Mouse (Mus musculus) heart, embryonic 15.5 days (tissue): ENCODE results near the gene Slc22a23. TPM values are rescaled to one million over a fixed set of nuclear protein-coding genes. Genes with fewer than 3 reads are reported as not detected.

Source experiments
- ATAC-seq: fragments of 200-750 bp; cut with Nextera tagmentation; replicated peaks from 2 replicates; pipeline ENCODE4 v1.8.0; 2017; ENCODE audit warnings: low read depth, moderate TSS enrichment; ENCODE audit not compliant: insufficient number of reproducible peaks, insufficient read depth, low FRiP score
- H3K27ac ChIP-seq: fragments of 300-500 bp; sonication (generic); 2 replicates; pipeline ENCODE4 v1.5.1; 2015; ENCODE audit warnings: mild to moderate bottlenecking, inconsistent platforms
- H3K27me3 ChIP-seq: fragments of 300-500 bp; sonication (generic); 2 replicates; pipeline ENCODE4 v1.6.1; 2015; ENCODE audit warnings: inconsistent platforms
- H3K36me3 ChIP-seq: fragments of 300-500 bp; sonication (generic); 2 replicates; pipeline ENCODE4 v1.6.1; 2015; ENCODE audit warnings: mild to moderate bottlenecking, inconsistent platforms
- H3K4me1 ChIP-seq: fragments of 300-500 bp; sonication (generic); replicated peaks from 2 replicates; pipeline ENCODE4 v1.6.1; 2015; ENCODE audit warnings: inconsistent platforms
- H3K4me2 ChIP-seq: fragments of 300-500 bp; sonication (generic); 2 replicates; pipeline ENCODE4 v1.6.1; 2015; ENCODE audit warnings: inconsistent platforms, mild to moderate bottlenecking, moderate library complexity
- H3K4me3 ChIP-seq: fragments of 300-500 bp; sonication (generic); 2 replicates; pipeline ENCODE4 v1.5.1; 2015; ENCODE audit warnings: mild to moderate bottlenecking, inconsistent platforms
- H3K9ac ChIP-seq: fragments of 300-500 bp; sonication (generic); 2 replicates; pipeline ENCODE4 v1.6.1; 2015; ENCODE audit warnings: mild to moderate bottlenecking, inconsistent platforms
- H3K9me3 ChIP-seq: fragments of 300-500 bp; sonication (generic); replicated peaks from 2 replicates; pipeline ENCODE4 v1.6.1; 2016; ENCODE audit warnings: inconsistent platforms
- WGBS: fragments of 180-500 bp; shearing (Covaris S2); methylation state at CpG from one replicate; pipeline ENCODE4 v1.1.7; 2015; ENCODE audit warnings: mixed read lengths; 5-methylcytosine and 5-hydroxymethylcytosine counted together
- polyA plus RNA-seq: library from polyadenylated mRNA; unstranded; fragments of >200 nt; fragmentation: Nextera tagmentation; extraction: Ambion mirVana; gene quantifications from 2 replicates; pipeline ENCODE4 v1.2.1, GENCODE M21; 2015

Slc22a23 gene
- polyA plus RNA-seq, 1 experiment from 2014 or later = 2.5 TPM

GRCm38 (mm10) chr13:34192414-34193191, 152.4 kb downstream of the Slc22a23 start:
- Histone ChIP-seq H3K36me3 (no peaks in the 10 kb centered on the region), H3K4me2 (no peak overlapping the region), H3K9ac (no peak overlapping the region), H3K4me3 (no peak overlapping the region), H3K27ac (no peak overlapping the region), H3K9me3 (no peaks in the 10 kb centered on the region), H3K4me1 (peaks cover 14% of the 10 kb centered on the region), H3K27me3 (no peaks in the 10 kb centered on the region)
- WGBS = 55% methylated on average over 8 of the region's 8 CpGs
- ATAC-seq = peak; percentile 76

GRCm38 (mm10) chr13:34187571-34187970, 157.4 kb downstream of the Slc22a23 start:
- no peak overlapping the region for H3K9ac ChIP-seq
- ATAC-seq = no peak
- H3K4me1 ChIP-seq = peaks cover 5% of the 10 kb centered on the region; the same call in 1 of the 2 replicates
- H3K27me3 ChIP-seq = no peaks in the 10 kb centered on the region
- no peak overlapping the region for H3K4me3 ChIP-seq
- WGBS = 4% methylated on average over 5 of the region's 5 CpGs
- no peaks in the 10 kb centered on the region for H3K9me3 ChIP-seq
- no peaks in the 10 kb centered on the region; the same call in 1 of the 2 replicates for H3K36me3 ChIP-seq
- H3K27ac ChIP-seq = no peak overlapping the region
- H3K4me2 ChIP-seq = peak overlapping the region; percentile 44; the same call in 1 of the 2 replicates

- Histone ChIP-seq H3K4me3 (no peak overlapping the region), H3K4me2 (no peak overlapping the region), H3K9me3 (no peaks in the 10 kb centered on the region), H3K9ac (no peak overlapping the region), H3K27ac (no peak overlapping the region), H3K4me1 (0 out of 2 replicates have a peak, but pooled peaks cover 2% of the 10 kb centered on the region), H3K36me3 (peaks cover 6% of the 10 kb centered on the region; the same call in 1 of the 2 replicates), H3K27me3 (no peaks in the 10 kb centered on the region)
- 77% methylated on average over 2 of the region's 2 CpGs for WGBS
- ATAC-seq = no peak
These were observed 159.6 kb downstream of the Slc22a23 start for GRCm38 (mm10) chr13:34185371-34185770.

GRCm38 (mm10) chr13:34181624-34182023, 163.4 kb downstream of the Slc22a23 start:
- H3K9me3 ChIP-seq = no peaks in the 10 kb centered on the region
- H3K36me3 ChIP-seq = peaks cover 9% of the 10 kb centered on the region; the same call in 1 of the 2 replicates
- no peaks in the 10 kb centered on the region for H3K4me1 ChIP-seq
- 74% methylated on average over 5 of the region's 5 CpGs for WGBS
- ATAC-seq = no peak
- no peak overlapping the region for H3K27ac ChIP-seq
- no peak overlapping the region for H3K9ac ChIP-seq
- H3K27me3 ChIP-seq = no peaks in the 10 kb centered on the region
- no peak overlapping the region for H3K4me3 ChIP-seq
- H3K4me2 ChIP-seq = no peak overlapping the region

- Histone ChIP-seq H3K4me3 (no peak overlapping the region), H3K36me3 (no peaks in the 10 kb centered on the region), H3K9me3 (no peaks in the 10 kb centered on the region), H3K4me1 (no peaks in the 10 kb centered on the region), H3K27me3 (no peaks in the 10 kb centered on the region), H3K27ac (no peak overlapping the region), H3K9ac (no peak overlapping the region), H3K4me2 (no peak overlapping the region)
- 93% methylated on average over 6 of the region's 6 CpGs for WGBS
- no peak for ATAC-seq
These were observed 171.0 kb downstream of the Slc22a23 start for GRCm38 (mm10) chr13:34174025-34174424.

- WGBS = 34% methylated on average over 12 of the region's 12 CpGs
- peak overlapping the region; percentile 95 for H3K27ac ChIP-seq
- no peaks in the 10 kb centered on the region for H3K27me3 ChIP-seq
- peaks cover 17% of the 10 kb centered on the region for H3K4me1 ChIP-seq
- H3K9me3 ChIP-seq = no peaks in the 10 kb centered on the region
- ATAC-seq = peak; percentile 64; the same call in 1 of the 2 replicates
- peak overlapping the region; percentile 76 for H3K4me2 ChIP-seq
- peak overlapping the region; percentile 68 for H3K9ac ChIP-seq
- peak overlapping the region; percentile 82 for H3K4me3 ChIP-seq
- peaks cover 5% of the 10 kb centered on the region for H3K36me3 ChIP-seq
These were observed 181.5 kb downstream of the Slc22a23 start for GRCm38 (mm10) chr13:34163304-34163975.

GRCm38 (mm10) chr13:34162491-34163303, 182.3 kb downstream of the Slc22a23 start, which contains the start of gene Psmg4:
Gene Psmg4, plus strand, starts transcription at chr13:34162964.
- Histone ChIP-seq H3K27me3 (no peaks in the 10 kb centered on the region), H3K27ac (peak within 1 kb of the TSS; percentile 95), H3K9me3 (no peaks in the 10 kb centered on the region), H3K4me1 (peaks cover 17% of the 10 kb centered on the region), H3K4me3 (peak within 1 kb of the TSS; percentile 82), H3K36me3 (peaks cover 5% of the 10 kb centered on the region), H3K4me2 (peak within 1 kb of the TSS; percentile 76), H3K9ac (peak within 1 kb of the TSS; percentile 68)
- peak; percentile 94 for ATAC-seq
- WGBS = 3% methylated on average over 44 of the region's 44 CpGs

GRCm38 (mm10) chr13:34159926-34160325, 185.1 kb downstream of the Slc22a23 start:
- Histone ChIP-seq H3K4me2 (no peak overlapping the region), H3K27ac (no peak overlapping the region), H3K4me3 (no peak overlapping the region), H3K9ac (no peak overlapping the region), H3K36me3 (no peaks in the 10 kb centered on the region), H3K4me1 (peaks cover 33% of the 10 kb centered on the region), H3K27me3 (no peaks in the 10 kb centered on the region), H3K9me3 (no peaks in the 10 kb centered on the region)
- ATAC-seq = no peak
- WGBS = 83% methylated on average over 1 of the region's 1 CpGs

GRCm38 (mm10) chr13:34157596-34158157, 187.3 kb downstream of the Slc22a23 start:
- H3K36me3 ChIP-seq = no peaks in the 10 kb centered on the region
- peak overlapping the region; percentile 90 for H3K27ac ChIP-seq
- H3K4me1 ChIP-seq = peaks cover 38% of the 10 kb centered on the region
- no peak overlapping the region for H3K4me3 ChIP-seq
- no peaks in the 10 kb centered on the region for H3K27me3 ChIP-seq
- no peak overlapping the region for H3K9ac ChIP-seq
- H3K4me2 ChIP-seq = no peak overlapping the region
- no peak for ATAC-seq
- no peaks in the 10 kb centered on the region for H3K9me3 ChIP-seq
- WGBS = 89% methylated on average over 3 of the region's 3 CpGs

GRCm38 (mm10) chr13:34156840-34157185, 188.2 kb downstream of the Slc22a23 start:
- no peaks in the 10 kb centered on the region for H3K27me3 ChIP-seq
- WGBS = 42% methylated on average over 2 of the region's 2 CpGs
- H3K27ac ChIP-seq = peak overlapping the region; percentile 90
- no peaks in the 10 kb centered on the region for H3K9me3 ChIP-seq
- H3K4me1 ChIP-seq = peaks cover 30% of the 10 kb centered on the region
- no peaks in the 10 kb centered on the region for H3K36me3 ChIP-seq
- peak overlapping the region; percentile 34 for H3K4me2 ChIP-seq
- no peak overlapping the region for H3K9ac ChIP-seq
- 0 out of 2 replicates have a peak, but pooled peaks have one; percentile 13 for ATAC-seq
- H3K4me3 ChIP-seq = no peak overlapping the region
